Mouse (Mus musculus) cerebellum, adult 18-20 months (tissue): ENCODE results near the gene Map1lc3a.
A peak's percentile ranks its signal among the peaks of the same experiment; 100 is the strongest.

Experiments used
- DNase-seq, 2 experiments: peaks; one replicate each; pipeline ENCODE4 v3.0.0; 2021

Map1lc3a gene

DNA sequence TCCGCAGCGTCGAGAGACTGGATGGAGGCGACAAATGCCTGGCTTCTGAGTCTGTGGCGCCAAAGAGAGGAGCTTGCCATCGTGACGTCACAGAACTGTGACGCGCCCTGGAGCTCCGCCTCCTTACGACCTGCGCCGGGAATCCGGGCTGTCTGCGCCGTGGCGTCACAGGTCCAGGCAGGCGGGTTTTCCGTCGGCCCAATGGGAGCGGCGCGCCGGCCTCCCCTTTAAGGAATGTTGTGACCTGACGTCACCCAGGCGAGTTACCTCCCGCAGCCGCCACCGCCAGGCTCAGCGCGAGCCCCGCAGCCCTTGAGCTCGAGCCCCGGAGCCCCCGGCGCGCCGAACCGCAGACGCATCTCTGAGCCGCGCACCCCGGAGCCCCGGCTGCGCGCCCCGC, at the start of gene Map1lc3a:
Gene Map1lc3a (plus strand): TSS at position 103 of the 400 bp plus-strand sequence.
- DNase-seq: peak; percentile 98 to 99

DNA sequence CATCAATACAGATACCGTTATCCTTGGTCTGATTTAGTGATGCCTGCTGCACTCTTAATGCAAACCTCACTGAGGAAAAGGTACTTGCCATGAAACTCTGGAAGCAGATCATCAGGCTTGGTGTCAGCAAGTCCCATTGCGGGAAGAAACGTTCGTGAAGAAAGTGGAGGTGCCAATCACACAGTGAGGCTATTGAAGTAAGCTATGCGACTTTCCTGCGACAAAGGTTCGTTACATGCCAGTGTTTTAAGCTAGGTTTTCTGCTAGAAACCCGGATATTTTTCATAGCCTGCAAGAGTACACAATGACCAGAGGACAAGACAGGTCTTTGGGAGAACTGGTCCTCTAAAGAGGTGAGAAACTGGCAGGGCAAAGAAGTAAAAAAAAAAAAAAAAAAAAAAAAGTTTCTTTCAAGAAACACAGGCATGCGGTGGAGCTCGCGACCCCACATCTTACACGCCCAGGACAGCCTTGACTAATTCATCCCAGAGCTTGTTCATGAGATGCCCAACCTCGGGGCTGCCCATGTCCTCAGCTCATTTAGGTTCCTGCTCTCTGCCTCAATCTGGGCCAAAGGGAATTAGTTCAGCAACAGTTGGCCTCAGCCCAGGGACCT, 40.2 kb upstream of the Map1lc3a start:
- no peak for DNase-seq

DNA sequence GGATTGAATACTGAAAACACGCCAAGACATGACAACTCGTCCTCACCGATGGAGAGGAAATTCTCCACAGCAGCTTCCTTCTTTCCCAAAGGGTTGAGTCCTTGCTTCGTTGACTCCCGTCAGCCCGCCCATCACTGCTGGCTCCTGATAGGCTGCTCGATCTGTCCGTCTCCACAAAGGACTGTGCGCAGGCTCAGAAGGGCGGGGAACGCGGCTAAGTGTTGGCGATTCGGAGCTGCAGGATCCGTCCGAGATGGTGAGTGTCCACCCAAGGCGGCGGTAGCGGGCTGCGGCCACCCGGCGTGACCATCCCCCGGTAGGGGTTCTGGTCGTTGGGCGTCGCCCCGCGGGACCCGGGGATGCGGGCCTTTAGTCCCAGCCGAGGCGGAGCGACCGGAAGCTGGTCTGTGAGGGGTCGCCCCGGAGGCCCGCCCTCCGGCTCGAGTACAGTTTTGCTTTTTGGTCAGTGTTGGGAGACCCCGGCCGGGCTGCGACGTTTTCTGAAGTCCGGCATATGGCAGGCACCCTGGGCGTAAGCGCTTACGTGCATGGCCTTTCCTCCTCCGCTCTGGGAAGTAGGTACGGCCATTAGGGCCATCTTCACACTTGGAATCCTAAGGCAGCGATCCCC, 39.6 kb upstream of the Map1lc3a start, which contains the start of gene Dynlrb1:
Gene Dynlrb1 (plus strand): TSS at position 172 of the 631 bp plus-strand sequence.
- DNase-seq: peak; percentile 99 to 100

GRCm38 (mm10) chr2:155237276-155237675, 38.8 kb upstream of the Map1lc3a start:
- DNase-seq: no peak

DNA sequence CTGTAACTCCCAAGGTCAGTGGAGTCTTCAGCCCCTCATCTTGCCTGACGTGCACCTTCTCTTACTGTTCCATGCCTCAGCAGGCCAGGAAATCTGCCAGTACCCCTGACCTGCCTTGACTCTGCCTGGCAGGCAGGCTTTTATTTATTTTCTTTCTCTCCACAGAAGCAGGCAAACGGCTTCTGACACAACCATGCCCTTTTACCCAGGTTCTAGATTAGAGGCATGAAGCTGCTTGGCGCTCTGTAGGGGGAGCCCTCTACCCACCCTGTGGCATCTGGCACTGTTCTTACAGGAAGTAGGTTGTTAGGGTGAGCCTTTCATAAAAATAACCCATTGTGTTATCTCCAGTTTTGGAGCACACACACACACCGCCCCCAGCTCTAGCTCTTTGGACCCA, 35.2 kb upstream of the Map1lc3a start:
- DNase-seq: no peak

DNA sequence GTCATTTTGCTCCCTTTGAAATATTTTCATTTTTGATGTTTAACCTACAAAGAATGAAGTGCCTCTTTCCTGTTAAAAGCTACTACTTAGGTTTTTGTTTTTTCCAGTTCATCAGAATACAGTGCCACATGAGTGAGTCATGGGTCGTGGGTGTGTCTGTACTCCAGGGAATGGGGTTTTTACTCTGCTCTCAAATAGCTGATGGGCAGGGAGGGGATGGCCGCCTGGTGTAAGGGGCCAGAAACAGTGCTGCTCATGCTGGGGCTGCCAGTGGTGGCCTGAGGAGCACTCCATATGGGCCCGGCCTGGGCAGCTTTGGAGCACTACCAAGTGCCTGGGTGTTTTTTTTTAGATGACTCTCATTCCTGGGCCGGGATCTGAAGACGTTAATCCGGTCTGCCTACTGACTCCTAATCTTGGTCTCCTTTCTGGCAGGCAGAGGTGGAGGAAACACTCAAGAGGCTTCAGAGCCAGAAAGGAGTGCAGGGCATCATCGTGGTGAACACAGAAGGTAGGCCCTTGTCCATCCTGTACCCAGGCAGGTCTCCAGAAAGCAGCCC, 33.7 kb upstream of the Map1lc3a start:
- DNase-seq: peak in 1 of 2 experiments; percentile 21

- DNase-seq: peak; percentile 37 to 43
Measured at GRCm38 (mm10) chr2:155246231-155246630, 29.9 kb upstream of the Map1lc3a start.

DNA sequence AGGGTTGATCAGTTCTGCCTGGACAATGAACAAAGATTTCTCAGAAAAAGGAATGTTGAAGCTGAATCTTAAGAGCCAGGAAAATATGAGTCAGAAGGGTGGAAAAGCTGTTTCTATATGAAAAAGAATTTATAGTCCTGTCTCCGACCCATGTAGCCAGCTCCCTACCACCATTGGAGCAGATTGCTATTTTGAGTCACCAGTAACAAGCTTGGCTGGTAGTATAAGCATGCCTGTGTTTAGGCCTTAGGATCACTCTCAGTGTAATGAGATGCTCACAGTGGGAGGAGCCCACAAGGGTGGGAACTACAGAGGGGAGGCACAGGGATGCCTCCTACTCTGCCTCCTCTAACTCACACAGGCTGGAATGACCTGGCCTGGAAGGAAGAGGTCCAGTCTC, 27.9 kb upstream of the Map1lc3a start:
- no peak for DNase-seq

DNA sequence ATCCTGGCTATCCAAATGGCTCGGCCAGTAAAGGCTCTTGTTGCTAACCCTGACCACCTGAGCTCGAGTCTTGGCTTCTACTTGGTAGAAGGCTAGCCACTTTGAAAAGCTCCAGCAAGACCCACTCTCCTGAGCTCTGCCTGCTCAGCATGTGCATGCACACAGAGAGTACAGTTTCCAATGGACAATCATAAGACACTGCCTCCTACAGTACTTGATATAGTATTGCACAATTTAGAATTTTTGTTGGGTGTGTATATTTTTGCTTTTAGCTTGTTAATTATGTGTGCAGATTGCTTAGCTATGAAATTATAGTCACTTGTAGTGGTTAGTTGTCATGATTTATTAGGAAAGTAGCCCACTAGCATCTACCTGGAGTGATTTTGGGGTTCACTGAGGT, 27.4 kb upstream of the Map1lc3a start:
- no peak for DNase-seq

DNA sequence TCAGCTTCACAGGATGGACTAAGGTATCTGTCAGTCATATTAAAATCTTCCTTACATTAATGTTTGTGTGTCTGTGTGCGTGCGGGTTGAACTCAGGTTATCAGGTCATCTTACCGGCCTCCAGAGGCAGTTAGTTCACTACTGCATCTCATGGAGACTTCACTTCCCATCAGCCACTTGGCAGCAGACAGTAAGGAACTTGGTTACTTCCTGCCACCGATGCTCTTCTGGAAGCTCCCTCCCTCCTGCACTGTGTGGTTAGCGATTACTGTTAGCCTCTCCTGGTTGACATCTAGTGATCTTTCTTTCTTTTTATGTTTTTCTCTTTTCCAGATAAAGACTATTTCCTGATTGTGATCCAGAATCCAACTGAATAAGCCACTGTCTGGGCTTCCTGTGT, 26.5 kb upstream of the Map1lc3a start:
- no peak for DNase-seq

DNA sequence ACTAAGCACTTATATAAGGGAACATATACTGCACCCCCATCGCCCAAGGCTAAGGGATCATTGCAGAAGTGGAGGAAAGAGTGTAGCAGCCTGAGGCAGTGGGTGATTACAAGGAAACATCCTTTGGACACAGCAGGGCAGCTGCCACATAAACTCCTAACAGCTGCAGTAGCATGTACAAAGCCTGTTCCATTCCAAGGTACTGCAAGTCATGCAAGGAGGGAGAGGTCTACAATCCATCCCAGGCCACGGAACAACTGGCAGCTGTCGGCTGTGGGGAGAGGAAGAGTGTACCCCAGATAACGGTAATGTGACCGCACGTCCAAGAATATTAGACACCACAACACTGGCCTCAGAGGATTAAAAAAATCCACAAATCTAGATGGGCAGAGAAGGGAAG, 10.6 kb upstream of the Map1lc3a start:
- DNase-seq: no peak

DNA sequence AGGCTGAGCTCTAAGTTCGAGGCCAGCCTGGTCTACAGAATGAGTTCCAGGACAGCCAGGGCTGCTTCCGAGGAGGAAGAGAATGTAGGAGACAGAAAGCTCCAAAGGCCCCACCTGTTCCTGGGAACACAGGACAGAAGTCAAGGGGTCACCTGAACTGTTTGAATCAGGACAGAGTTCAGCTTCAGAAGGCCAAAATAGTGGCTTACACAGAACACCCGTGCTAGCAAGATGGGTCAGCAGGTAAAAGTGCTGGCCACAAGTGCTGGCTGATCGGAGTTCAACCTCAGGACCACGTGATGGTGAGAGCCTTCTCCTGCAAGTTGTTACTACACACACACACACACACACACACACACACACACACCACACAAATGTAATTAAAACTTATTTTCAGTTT, 9.2 kb upstream of the Map1lc3a start:
- no peak for DNase-seq

- DNase-seq: no peak
Measured at GRCm38 (mm10) chr2:155271957-155272356, 4.1 kb upstream of the Map1lc3a start.

GRCm38 (mm10) chr2:155272396-155273170, 3.5 kb upstream of the Map1lc3a start:
- peak in 1 of 2 experiments; percentile 16 for DNase-seq

- DNase-seq: no peak
Measured at GRCm38 (mm10) chr2:155273603-155274002, 2.5 kb upstream of the Map1lc3a start.

DNA sequence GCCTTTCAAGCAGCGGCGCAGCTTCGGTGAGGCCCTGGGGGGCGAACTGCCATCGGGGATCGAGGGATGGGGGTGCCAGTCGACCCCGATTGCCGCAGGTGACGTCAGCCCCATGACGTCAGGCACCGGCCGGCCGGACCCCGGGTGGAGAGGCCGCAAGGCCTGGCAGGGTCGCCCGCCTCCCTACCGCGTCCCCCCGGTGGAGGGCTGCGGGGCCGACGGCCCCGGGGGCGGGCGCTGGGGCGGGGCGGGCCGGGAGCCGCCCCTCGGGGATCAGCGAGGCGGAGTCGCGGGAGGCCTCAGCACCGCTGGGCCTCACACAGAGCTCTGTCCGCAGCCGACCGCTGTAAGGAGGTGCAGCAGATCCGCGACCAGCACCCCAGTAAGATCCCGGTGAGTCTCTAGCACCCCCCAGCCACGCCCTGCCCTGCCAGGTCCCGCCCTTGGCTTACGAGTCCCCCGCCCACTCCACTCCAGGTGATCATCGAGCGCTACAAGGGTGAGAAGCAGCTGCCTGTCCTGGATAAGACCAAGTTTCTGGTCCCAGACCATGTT, 601 bp downstream of the Map1lc3a start:
- peak; percentile 70 to 71 for DNase-seq

DNA sequence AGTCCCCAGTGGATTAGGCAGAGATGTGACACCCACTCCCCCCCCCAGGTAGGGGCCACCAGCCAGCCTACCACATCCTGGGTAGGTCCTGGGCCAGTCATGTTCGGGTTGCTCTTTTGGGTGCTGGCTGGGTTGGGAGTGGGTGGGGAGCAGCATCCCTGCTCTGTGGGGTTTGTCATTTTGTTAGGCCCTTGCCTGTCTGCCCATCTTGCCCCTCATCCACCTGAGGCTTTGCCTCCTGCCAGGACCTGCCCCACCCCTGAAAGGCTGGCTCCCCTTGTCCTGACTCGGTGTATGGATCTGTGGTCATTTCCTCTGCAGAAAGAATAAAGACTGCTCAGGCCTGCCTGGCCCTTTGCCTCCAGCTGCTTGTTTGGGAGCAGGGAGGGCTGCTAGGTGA, 1.6 kb downstream of the Map1lc3a start:
- DNase-seq: peak; percentile 12 to 24

DNA sequence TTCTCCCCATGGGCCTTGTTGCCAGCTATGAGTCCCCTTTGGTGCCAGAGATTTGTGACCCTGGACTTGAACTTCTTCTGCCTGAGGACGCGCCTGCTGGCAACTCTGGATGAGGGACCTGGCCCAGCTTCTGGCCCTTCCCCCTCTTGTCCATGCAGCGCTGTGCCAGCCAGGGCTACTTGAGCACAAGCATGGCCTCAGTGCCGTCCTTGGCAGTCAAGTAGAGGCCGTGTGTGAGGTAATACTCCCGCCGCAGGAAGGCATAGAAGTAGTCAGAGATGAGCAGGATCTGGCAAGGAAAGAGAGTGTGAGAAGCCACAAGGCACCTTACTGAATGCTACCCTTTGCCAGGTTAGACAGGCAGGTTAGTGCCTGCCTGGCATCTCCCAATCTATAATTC, 2.3 kb downstream of the Map1lc3a start:
- peak; percentile 48 to 58 for DNase-seq

- no peak for DNase-seq
Measured at GRCm38 (mm10) chr2:155279163-155279562, 3.1 kb downstream of the Map1lc3a start.

GRCm38 (mm10) chr2:155280116-155280515, 4.0 kb downstream of the Map1lc3a start:
- no peak for DNase-seq

DNA sequence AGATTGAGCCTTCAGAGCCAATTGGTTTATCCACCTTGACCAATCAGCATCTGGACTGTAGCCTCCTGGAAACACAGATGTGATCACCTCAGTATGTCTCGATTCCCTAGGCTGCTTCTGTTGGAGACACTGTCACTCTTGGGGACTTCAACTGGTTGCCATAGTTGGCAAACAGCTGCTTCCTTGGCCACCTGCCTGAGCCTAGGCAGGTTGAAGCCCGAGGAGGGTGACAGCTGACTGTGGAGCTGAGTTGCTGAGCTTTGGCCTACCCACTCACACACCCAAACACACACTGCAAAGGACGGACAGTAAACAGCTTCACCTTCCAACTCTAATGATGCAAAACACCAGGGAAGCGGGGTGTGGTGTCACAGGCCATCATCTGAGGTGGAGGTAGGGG, 7.7 kb downstream of the Map1lc3a start:
- DNase-seq: peak; percentile 23 to 33

- DNase-seq: no peak
Measured at GRCm38 (mm10) chr2:155284647-155285046, 8.6 kb downstream of the Map1lc3a start.

DNA sequence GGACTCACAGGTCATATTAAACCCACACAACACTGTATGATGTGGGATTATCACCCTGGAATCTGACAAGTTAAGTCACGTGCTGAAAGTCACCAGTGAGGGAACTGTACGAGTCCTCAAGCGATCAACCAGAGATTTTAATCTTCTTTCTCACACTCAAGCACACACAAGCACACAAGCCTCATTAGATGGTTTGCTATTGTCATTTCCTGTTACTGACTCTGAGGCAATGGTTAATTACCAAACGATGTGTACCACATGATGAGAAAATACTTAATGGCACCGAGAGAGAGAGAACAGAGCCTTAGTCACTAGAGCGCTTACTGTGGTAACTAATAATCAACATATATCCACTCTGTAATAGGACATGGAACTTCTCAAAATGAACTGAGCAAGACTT, 9.6 kb downstream of the Map1lc3a start:
- no peak for DNase-seq
